Mouse (Mus musculus) stomach, embryonic 16.5 days (tissue): Measurements from ENCODE around the gene Nexmif. TPM values are rescaled to one million over a fixed set of nuclear protein-coding genes. Genes with fewer than 3 reads are reported as not detected.
A peak's percentile ranks its signal among the peaks of the same experiment; 100 is the strongest.

Experiments used
- ATAC-seq: fragments of 200-750 bp; cut with Nextera tagmentation; 2 replicates; pipeline ENCODE4 v1.8.0; 2017; ENCODE audit warnings: moderate number of reproducible peaks, moderate TSS enrichment; ENCODE audit not compliant: insufficient read depth, low FRiP score
- H3K27ac ChIP-seq: fragments of 300-500 bp; sonication (generic); 2 replicates; pipeline ENCODE4 v1.5.1; 2014; ENCODE audit warnings: low read length
- H3K27me3 ChIP-seq: fragments of 300-500 bp; sonication (generic); 2 replicates; pipeline ENCODE4 v1.6.1; 2014; ENCODE audit warnings: low read length, control low read depth, mixed read lengths; ENCODE audit not compliant: control insufficient read depth, insufficient read depth
- H3K36me3 ChIP-seq: fragments of 300-500 bp; sonication (generic); 2 replicates; pipeline ENCODE4 v1.6.1; 2014; ENCODE audit warnings: low read length; ENCODE audit not compliant: control insufficient read depth, insufficient read depth
- H3K4me1 ChIP-seq: fragments of 300-500 bp; sonication (generic); 2 replicates; pipeline ENCODE4 v1.6.1; 2014; ENCODE audit warnings: low read length, control low read depth, mixed read lengths; ENCODE audit not compliant: control insufficient read depth, insufficient read depth
- H3K4me2 ChIP-seq: fragments of 300-500 bp; sonication (generic); 2 replicates; pipeline ENCODE4 v1.6.1; 2014; ENCODE audit warnings: low read depth, low read length, mixed read lengths
- H3K4me3 ChIP-seq: fragments of 300-500 bp; sonication (generic); replicated peaks from 2 replicates; pipeline ENCODE4 v1.5.1; 2014; ENCODE audit warnings: mild to moderate bottlenecking, low read length
- H3K9ac ChIP-seq: fragments of 300-500 bp; sonication (generic); 2 replicates; pipeline ENCODE4 v1.6.1; 2014; ENCODE audit warnings: low read length
- H3K9me3 ChIP-seq: fragments of 300-500 bp; sonication (generic); replicated peaks from 2 replicates; pipeline ENCODE4 v1.6.1; 2016; ENCODE audit warnings: low read length, control low read depth; ENCODE audit not compliant: control insufficient read depth
- WGBS: fragments of 180-500 bp; shearing (Covaris S2); extraction: QIAGEN DNeasy Blood & Tissue Kit; methylation state at CpG from one replicate; pipeline ENCODE4 v1.1.7; 2014; 5-methylcytosine and 5-hydroxymethylcytosine counted together
- polyA plus RNA-seq: library from polyadenylated mRNA; unstranded; fragments of >200 nt; fragmentation: Nextera tagmentation; extraction: Ambion mirVana; gene quantifications from 2 replicates; pipeline ENCODE4 v1.2.1, GENCODE M21; 2015

Nexmif gene
- polyA plus RNA-seq: 0.29 and 0.40 TPM in 2 replicates

DNA sequence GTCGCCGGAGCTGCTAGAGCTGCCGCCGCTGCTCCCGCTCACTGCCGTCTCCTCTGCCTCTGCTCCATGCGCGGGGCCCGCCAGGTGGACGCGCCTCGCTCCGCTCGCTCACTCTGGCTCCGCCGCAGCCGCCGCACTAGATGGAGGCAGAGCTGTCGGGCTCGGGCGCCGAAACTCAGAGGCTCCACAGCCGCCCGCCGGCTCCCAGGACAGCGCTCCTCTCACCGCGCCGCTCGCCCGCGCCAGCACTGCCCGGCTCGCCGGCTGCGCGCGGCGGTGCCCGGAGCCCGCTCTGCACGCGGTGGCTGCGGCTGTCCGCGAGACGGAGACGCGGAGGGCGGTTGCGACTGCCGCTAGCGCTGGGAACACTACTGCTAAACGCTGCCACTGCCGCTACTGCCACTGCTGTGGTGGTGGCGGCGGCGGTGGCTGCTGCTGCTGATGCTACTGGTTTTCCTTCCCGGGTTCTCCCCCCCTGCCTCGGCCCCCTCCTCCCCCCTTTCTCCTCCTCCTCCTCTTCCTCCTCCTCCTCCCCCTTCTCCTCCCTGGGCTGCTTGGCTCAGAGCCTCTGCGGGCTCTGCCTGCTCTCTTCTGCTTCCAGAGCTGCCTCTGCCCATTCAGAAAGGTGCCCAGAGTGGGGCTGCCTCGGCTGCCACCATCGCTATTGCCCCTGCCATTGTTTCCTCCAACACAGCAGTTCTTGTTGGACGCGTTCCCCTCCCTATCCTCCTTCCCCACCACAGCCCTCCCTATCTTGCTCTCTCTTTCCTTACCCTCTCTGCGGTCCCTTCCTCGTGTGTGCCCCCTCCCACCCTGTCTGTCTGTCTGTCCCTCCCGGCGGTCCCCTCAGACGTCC is at the start of gene Nexmif:
TSS of gene Nexmif (minus strand) at position 450 of the 856 bp plus-strand sequence.
- H3K27ac ChIP-seq: no peak within 1 kb of the TSS
- H3K9ac ChIP-seq: peak within 1 kb of the TSS; percentile 58
- peak within 1 kb of the TSS; percentile 71 for H3K4me2 ChIP-seq
- no peaks in the 10 kb centered on the region; the same call in 1 of the 2 replicates for H3K4me1 ChIP-seq
- WGBS: 15% methylated on average over 23 of the region's 70 CpGs
- no peaks in the 10 kb centered on the region for H3K9me3 ChIP-seq
- ATAC-seq: peak; percentile 87
- H3K27me3 ChIP-seq: peaks cover 33% of the 10 kb centered on the region
- H3K36me3 ChIP-seq: no peaks in the 10 kb centered on the region
- H3K4me3 ChIP-seq: peak within 1 kb of the TSS; percentile 51

DNA sequence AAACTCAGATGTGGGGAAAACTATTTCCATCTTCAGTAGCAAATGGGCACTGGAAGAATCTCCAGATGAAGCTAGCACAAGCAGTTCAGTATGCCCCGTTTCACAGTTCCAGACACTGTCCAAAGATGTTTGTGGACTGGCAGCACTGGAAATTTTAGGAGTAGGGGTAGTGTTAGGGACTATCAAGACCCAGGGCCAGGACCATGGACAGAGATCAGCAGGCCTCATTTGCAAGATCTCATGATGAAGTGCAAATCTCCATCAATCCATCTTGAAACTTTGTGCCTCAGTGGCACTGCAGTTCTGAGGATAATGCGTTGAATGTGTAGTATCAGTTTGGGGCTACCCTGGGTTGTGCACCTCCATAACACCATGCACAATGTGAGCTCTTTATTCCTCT is 7.7 kb upstream of the Nexmif start:
- Histone ChIP-seq H3K9ac (no peak overlapping the region), H3K9me3 (no peaks in the 10 kb centered on the region), H3K4me2 (no peak overlapping the region), H3K4me3 (no peak overlapping the region), H3K27me3 (peaks cover 2% of the 10 kb centered on the region; the same call in 1 of the 2 replicates), H3K27ac (no peak overlapping the region), H3K4me1 (no peaks in the 10 kb centered on the region), H3K36me3 (no peaks in the 10 kb centered on the region)
- WGBS: 64% methylated on average over 2 of the region's 2 CpGs
- ATAC-seq: no peak

DNA sequence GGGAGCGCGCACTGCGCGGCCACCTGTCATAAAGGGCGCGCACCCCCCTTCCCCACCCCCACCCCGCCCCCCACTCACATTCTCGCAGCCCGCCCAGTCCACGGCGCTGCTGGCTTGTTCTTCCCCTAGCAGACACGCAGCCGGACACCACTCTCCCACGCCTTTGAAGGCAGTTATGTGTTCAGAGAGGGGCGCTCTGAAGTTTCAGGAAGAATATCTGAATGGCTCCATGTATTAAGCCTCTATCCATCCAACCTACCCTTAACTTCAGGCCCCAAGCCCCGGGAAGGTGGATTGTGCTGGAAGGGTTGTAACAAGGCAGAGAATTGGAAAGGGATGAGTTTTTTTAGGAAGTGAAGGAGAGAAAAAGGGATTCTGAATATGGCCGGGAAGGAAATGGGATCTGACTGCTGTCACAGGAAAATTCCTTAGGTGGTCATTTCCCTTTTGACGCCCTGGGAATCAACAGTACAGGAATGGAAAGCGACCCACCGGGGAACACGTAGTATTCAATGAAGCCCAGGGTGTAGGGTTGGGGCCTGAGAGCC is 681 bp upstream of the Nexmif start:
- no peaks in the 10 kb centered on the region for H3K9me3 ChIP-seq
- no peak for ATAC-seq
- no peaks in the 10 kb centered on the region; the same call in 1 of the 2 replicates for H3K4me1 ChIP-seq
- H3K36me3 ChIP-seq: no peaks in the 10 kb centered on the region
- WGBS: 19% methylated on average over 20 of the region's 21 CpGs
- peaks cover 27% of the 10 kb centered on the region for H3K27me3 ChIP-seq
- no peak overlapping the region for H3K27ac ChIP-seq
- H3K4me2 ChIP-seq: peak overlapping the region; percentile 71
- no peak overlapping the region for H3K9ac ChIP-seq
- peak overlapping the region; percentile 51 for H3K4me3 ChIP-seq

DNA sequence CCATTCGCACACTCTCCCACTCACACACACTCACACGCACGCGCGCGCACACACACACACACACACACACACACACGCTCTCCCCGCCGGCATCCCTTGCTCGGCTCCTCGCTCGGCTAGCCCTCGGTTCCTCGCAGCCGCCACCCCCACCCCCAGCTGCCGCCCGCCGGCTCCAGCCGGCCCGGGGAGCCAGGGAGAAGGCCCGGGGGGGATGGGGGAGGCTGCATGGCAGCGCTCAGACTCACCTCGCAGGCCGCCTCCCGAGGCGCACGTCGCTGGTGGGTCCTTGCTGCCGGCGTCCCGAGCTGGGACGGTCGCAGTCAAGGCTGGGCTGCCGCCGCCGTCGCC is 623 bp downstream of the Nexmif start:
- Histone ChIP-seq H3K9me3 (no peaks in the 10 kb centered on the region), H3K4me2 (peak overlapping the region; percentile 71), H3K4me1 (no peaks in the 10 kb centered on the region; the same call in 1 of the 2 replicates), H3K27ac (no peak overlapping the region), H3K9ac (peak overlapping the region; percentile 58), H3K27me3 (peaks cover 34% of the 10 kb centered on the region), H3K36me3 (no peaks in the 10 kb centered on the region), H3K4me3 (peak overlapping the region; percentile 51)
- ATAC-seq: peak; percentile 68; the same call in 1 of the 2 replicates
- 26% methylated on average over 20 of the region's 37 CpGs for WGBS

DNA sequence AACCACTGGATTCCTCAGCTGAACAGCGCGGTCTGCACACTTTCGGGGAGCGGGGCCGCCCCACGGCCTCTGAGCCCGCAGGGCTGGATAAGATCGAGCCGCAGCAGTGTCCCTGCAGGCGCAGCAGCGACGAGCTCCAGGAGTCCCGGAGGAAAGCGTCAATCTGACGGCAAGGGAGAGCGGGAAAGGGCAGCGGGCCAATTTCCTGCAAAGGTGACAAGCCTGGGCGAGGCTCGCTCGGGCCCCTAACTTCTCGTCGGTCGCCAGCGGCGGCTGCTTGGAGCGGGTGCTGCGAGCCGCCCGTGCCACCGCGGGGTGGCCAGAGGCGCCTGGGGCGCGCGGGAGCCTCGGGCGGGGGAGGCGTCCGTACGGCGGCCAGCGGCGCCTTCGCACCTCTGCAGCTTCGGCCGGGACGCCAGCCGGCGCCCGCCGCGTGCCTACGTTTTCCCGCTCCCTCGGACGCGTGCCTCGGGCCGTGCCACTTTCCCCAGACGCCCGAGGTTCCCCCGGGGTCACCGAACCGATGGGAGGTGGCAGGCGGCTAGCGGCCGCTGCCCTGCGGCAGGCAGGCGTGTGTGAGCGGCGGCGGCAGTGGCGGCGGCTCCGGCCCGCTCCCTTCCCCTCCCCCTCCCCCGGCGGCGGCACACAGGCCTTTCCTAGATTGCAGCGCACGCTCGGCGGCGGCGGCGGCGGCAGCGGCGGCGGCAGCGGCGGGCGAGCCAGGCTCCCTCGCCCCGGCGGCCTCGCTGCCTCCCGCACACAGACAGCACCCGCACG is 1.2 kb downstream of the Nexmif start:
- 14% methylated on average over 39 of the region's 100 CpGs for WGBS
- ATAC-seq: peak; percentile 40; the same call in 1 of the 2 replicates
- peak overlapping the region; percentile 51 for H3K4me3 ChIP-seq
- no peaks in the 10 kb centered on the region; the same call in 1 of the 2 replicates for H3K4me1 ChIP-seq
- peaks cover 38% of the 10 kb centered on the region for H3K27me3 ChIP-seq
- H3K9ac ChIP-seq: peak overlapping the region; percentile 58
- no peaks in the 10 kb centered on the region for H3K9me3 ChIP-seq
- H3K27ac ChIP-seq: no peak overlapping the region
- H3K36me3 ChIP-seq: no peaks in the 10 kb centered on the region
- peak overlapping the region; percentile 71 for H3K4me2 ChIP-seq

DNA sequence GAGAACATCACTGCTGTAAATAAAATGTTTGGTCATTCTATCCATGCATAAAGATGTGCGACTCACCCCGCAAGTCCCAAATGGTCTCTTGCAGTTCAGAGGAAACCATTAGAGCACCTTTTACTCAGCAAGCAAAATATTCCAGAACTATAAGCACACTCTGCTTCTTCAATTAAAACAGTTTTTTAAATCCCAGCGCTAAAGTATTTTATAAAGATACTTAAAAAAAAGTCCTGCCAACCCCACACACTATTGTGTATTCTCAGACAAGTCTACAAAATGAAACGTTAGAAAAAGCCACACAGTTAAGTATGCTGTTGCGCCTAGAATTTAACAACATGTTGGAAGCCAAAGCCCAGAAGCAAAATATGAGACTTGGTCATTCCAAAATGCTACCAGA is 1.9 kb downstream of the Nexmif start:
- 56% methylated on average over 5 of the region's 5 CpGs for WGBS
- ATAC-seq: no peak
- H3K36me3 ChIP-seq: no peaks in the 10 kb centered on the region
- H3K4me3 ChIP-seq: no peak overlapping the region
- peaks cover 38% of the 10 kb centered on the region for H3K27me3 ChIP-seq
- H3K27ac ChIP-seq: no peak overlapping the region
- no peaks in the 10 kb centered on the region for H3K9me3 ChIP-seq
- no peak overlapping the region for H3K9ac ChIP-seq
- H3K4me2 ChIP-seq: 0 out of 2 replicates have a peak overlapping the region, but pooled peaks have one; percentile 71
- no peaks in the 10 kb centered on the region; the same call in 1 of the 2 replicates for H3K4me1 ChIP-seq

DNA sequence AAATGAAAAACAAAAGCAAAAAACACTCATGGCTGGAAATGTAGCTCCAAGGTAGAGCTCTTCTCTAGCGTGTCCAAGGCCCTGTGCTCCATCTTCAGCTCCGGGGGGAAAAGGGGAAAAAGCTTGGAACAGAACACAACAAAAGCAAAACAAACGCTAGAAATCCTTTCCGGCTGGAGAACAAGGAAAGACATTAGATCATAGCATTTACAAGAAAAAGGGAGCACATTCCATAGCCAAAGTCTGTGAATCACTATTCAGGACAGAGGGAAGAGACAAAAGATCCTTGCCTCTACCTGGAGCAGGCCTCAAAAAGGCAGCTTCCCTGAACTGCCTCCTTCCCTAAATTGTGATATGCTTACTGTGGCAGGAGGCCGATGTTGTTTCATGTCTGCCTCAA is 4.4 kb downstream of the Nexmif start:
- Histone ChIP-seq H3K4me2 (no peak overlapping the region), H3K27ac (no peak overlapping the region), H3K4me3 (no peak overlapping the region), H3K9ac (no peak overlapping the region), H3K9me3 (no peaks in the 10 kb centered on the region), H3K36me3 (no peaks in the 10 kb centered on the region), H3K27me3 (peaks cover 25% of the 10 kb centered on the region), H3K4me1 (no peaks in the 10 kb centered on the region; the same call in 1 of the 2 replicates)
- ATAC-seq: no peak
- 69% methylated on average over 5 of the region's 5 CpGs for WGBS

DNA sequence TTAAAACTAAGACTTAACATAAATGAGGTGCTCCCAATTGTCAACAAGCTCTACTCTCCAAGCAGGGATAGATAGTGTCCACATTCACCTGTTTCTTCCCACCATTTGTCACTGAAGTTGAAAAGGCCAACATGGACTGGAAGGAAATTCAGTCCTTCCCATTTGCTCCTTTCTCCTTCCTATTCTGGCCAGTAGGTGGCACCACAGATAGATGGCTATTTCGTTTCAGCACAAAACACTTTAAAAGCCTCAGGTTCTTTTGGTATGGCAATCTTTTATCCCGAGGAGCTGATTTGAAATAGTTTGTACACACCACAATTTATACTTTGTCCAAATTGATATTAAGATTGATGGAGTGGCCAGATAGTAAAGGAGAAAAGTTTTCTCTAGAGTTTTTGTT is 21.7 kb downstream of the Nexmif start:
- H3K36me3 ChIP-seq: no peaks in the 10 kb centered on the region
- H3K4me2 ChIP-seq: no peak overlapping the region
- no peak for ATAC-seq
- no peaks in the 10 kb centered on the region for H3K4me1 ChIP-seq
- H3K9me3 ChIP-seq: no peaks in the 10 kb centered on the region
- no peak overlapping the region for H3K27ac ChIP-seq
- H3K9ac ChIP-seq: no peak overlapping the region
- H3K4me3 ChIP-seq: no peak overlapping the region
- H3K27me3 ChIP-seq: no peaks in the 10 kb centered on the region; the same call in 1 of the 2 replicates
- WGBS: 22% methylated on average over 2 of the region's 2 CpGs
